Mouse (Mus musculus) midbrain, embryonic 12.5 days (tissue): ENCODE measurements around the gene Krit1. TPM values are rescaled to one million over a fixed set of nuclear protein-coding genes. Genes with fewer than 3 reads are reported as not detected.
"Not testable (repeated sequence)": the region's sequence is repeated elsewhere in the genome, so short reads cannot be mapped to it uniquely, and the experiment has no call there.

Experiments used
- ATAC-seq: fragments of 200-750 bp; cut with Nextera tagmentation; 2 replicates; pipeline ENCODE4 v1.8.0; 2017; ENCODE audit warnings: low read depth, moderate TSS enrichment, moderate library complexity; ENCODE audit not compliant: low FRiP score
- H3K27ac ChIP-seq: fragments of 300-500 bp; sonication (generic); replicated peaks from 2 replicates; pipeline ENCODE4 v1.5.1; 2016; ENCODE audit warnings: mild to moderate bottlenecking
- H3K27me3 ChIP-seq: fragments of 300-500 bp; sonication (generic); 2 replicates; pipeline ENCODE4 v1.6.1; 2016; ENCODE audit warnings: mild to moderate bottlenecking
- H3K36me3 ChIP-seq: fragments of 300-500 bp; sonication (generic); 2 replicates; pipeline ENCODE4 v1.6.1; 2016
- H3K4me1 ChIP-seq: fragments of 300-500 bp; sonication (generic); 2 replicates; pipeline ENCODE4 v1.6.1; 2016
- H3K4me2 ChIP-seq: fragments of 300-500 bp; sonication (generic); replicated peaks from 2 replicates; pipeline ENCODE4 v1.6.1; 2016; ENCODE audit warnings: mild to moderate bottlenecking, moderate library complexity
- H3K4me3 ChIP-seq: fragments of 300-500 bp; sonication (generic); 2 replicates; pipeline ENCODE4 v1.5.1; 2016; ENCODE audit warnings: mild to moderate bottlenecking
- H3K9ac ChIP-seq: fragments of 300-500 bp; sonication (generic); replicated peaks from 2 replicates; pipeline ENCODE4 v1.6.1; 2016; ENCODE audit warnings: mild to moderate bottlenecking, moderate library complexity
- H3K9me3 ChIP-seq: fragments of 300-500 bp; sonication (generic); 2 replicates; pipeline ENCODE4 v1.6.1; 2016; ENCODE audit warnings: mild to moderate bottlenecking
- WGBS: fragments of 180-500 bp; shearing (Covaris S2); methylation state at CpG from one replicate; pipeline ENCODE4 v1.1.7; 2016; 5-methylcytosine and 5-hydroxymethylcytosine counted together
- polyA plus RNA-seq: library from polyadenylated mRNA; unstranded; fragments of >200 nt; fragmentation: Nextera tagmentation; extraction: Ambion mirVana; gene quantifications from 2 replicates; pipeline ENCODE4 v1.2.1, GENCODE M21; 2016

Krit1 gene
- polyA plus RNA-seq, 1 experiment from 2014 or later, result 81.6 TPM

- H3K4me2 ChIP-seq, result peak overlapping the region; percentile 83
- H3K27me3 ChIP-seq, result no peaks in the 10 kb centered on the region
- no peaks in the 10 kb centered on the region for H3K36me3 ChIP-seq
- H3K9me3 ChIP-seq, result no peaks in the 10 kb centered on the region
- WGBS, result 7% methylated on average over 18 of the region's 18 CpGs
- H3K27ac ChIP-seq, result peak overlapping the region; percentile 92
- H3K9ac ChIP-seq, result peak overlapping the region; percentile 84
- peak; percentile 1; the same call in 1 of the 2 replicates for ATAC-seq
- H3K4me3 ChIP-seq, result peak overlapping the region; percentile 92
- peaks cover 16% of the 10 kb centered on the region for H3K4me1 ChIP-seq
These were observed 1.1 kb upstream of the Krit1 start for GRCm38 (mm10) chr5:3801672-3802432.

GRCm38 (mm10) chr5:3803292-3804165 is 545 bp downstream of the Krit1 start:
- H3K9ac ChIP-seq, result peak overlapping the region; percentile 84
- peak overlapping the region; percentile 83 for H3K4me2 ChIP-seq
- peak; percentile 79 for ATAC-seq
- H3K9me3 ChIP-seq, result no peaks in the 10 kb centered on the region
- no peaks in the 10 kb centered on the region for H3K27me3 ChIP-seq
- peak overlapping the region; percentile 92 for H3K4me3 ChIP-seq
- H3K4me1 ChIP-seq, result peaks cover 16% of the 10 kb centered on the region
- WGBS, result under 1% methylated on average over 36 of the region's 36 CpGs
- peak overlapping the region; percentile 92 for H3K27ac ChIP-seq
- 0 out of 2 replicates have a peak, but pooled peaks cover 4% of the 10 kb centered on the region for H3K36me3 ChIP-seq

DNA sequence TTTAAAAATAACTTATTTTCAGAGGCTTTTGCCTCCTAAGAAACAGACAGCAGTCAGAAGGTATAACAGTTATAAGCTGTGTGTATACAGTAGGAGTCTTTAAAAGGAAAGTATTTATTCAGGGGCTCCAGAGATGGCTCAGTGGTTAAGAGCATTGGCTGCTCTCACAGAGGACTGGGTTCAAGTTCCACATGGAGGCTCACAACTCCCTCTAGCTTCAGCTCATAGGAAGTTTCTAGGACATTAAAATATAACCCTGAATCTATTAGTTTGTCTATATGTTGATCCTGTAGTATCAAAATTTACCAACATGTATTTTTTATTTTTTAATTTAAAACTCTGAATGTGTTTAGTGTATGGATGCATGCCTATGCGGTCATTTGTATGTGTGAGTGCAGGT is 5.5 kb downstream of the Krit1 start:
- no peak overlapping the region for H3K4me3 ChIP-seq
- H3K4me2 ChIP-seq, result no peak overlapping the region
- H3K4me1 ChIP-seq, result peaks cover 7% of the 10 kb centered on the region; the same call in 1 of the 2 replicates
- no peaks in the 10 kb centered on the region for H3K9me3 ChIP-seq
- WGBS, result 100% methylated on average over 1 of the region's 1 CpGs
- H3K27me3 ChIP-seq, result no peaks in the 10 kb centered on the region
- H3K9ac ChIP-seq, result no peak overlapping the region
- no peak overlapping the region for H3K27ac ChIP-seq
- no peak for ATAC-seq
- peaks cover 23% of the 10 kb centered on the region for H3K36me3 ChIP-seq

GRCm38 (mm10) chr5:3834107-3834506 is 31.1 kb downstream of the Krit1 start:
- H3K9me3 ChIP-seq, result 0 out of 2 replicates have a peak, but pooled peaks cover 3% of the 10 kb centered on the region
- no peaks in the 10 kb centered on the region for H3K4me1 ChIP-seq
- no peaks in the 10 kb centered on the region for H3K27me3 ChIP-seq
- H3K4me2 ChIP-seq, result no peak overlapping the region
- H3K27ac ChIP-seq, result no peak overlapping the region
- no peak overlapping the region for H3K9ac ChIP-seq
- no peak for ATAC-seq
- no peak overlapping the region for H3K4me3 ChIP-seq
- 83% methylated on average over 1 of the region's 1 CpGs for WGBS
- peaks cover 51% of the 10 kb centered on the region for H3K36me3 ChIP-seq

GRCm38 (mm10) chr5:3845026-3845425 is 42.0 kb downstream of the Krit1 start, which contains the start of gene Lrrd1:
Gene Lrrd1, plus strand, starts transcription at chr5:3845173.
- WGBS, result 4% methylated on average over 24 of the region's 24 CpGs
- no peaks in the 10 kb centered on the region for H3K9me3 ChIP-seq
- peaks cover 12% of the 10 kb centered on the region for H3K36me3 ChIP-seq
- H3K9ac ChIP-seq, result peak within 1 kb of the TSS; percentile 53
- peak; percentile 49; the same call in 1 of the 2 replicates for ATAC-seq
- H3K27me3 ChIP-seq, result no peaks in the 10 kb centered on the region
- H3K4me2 ChIP-seq, result peak within 1 kb of the TSS; percentile 68
- H3K4me3 ChIP-seq, result peak within 1 kb of the TSS; percentile 41
- H3K27ac ChIP-seq, result no peak within 1 kb of the TSS
- peaks cover 5% of the 10 kb centered on the region; the same call in 1 of the 2 replicates for H3K4me1 ChIP-seq

- H3K4me2 ChIP-seq, result no peak overlapping the region
- ATAC-seq, result no peak
- no peak overlapping the region for H3K4me3 ChIP-seq
- no peaks in the 10 kb centered on the region for H3K9me3 ChIP-seq
- H3K36me3 ChIP-seq, result no peaks in the 10 kb centered on the region
- 91% methylated on average over 4 of the region's 4 CpGs for WGBS
- no peaks in the 10 kb centered on the region for H3K4me1 ChIP-seq
- H3K9ac ChIP-seq, result no peak overlapping the region
- no peak overlapping the region for H3K27ac ChIP-seq
- H3K27me3 ChIP-seq, result no peaks in the 10 kb centered on the region
These were observed 67.2 kb downstream of the Krit1 start for GRCm38 (mm10) chr5:3870161-3870560.

GRCm38 (mm10) chr5:3872348-3872747 is 69.4 kb downstream of the Krit1 start:
- no peak for ATAC-seq
- Histone ChIP-seq H3K4me2 (no peak overlapping the region), H3K36me3 (no peaks in the 10 kb centered on the region), H3K9ac (no peak overlapping the region), H3K27me3 (no peaks in the 10 kb centered on the region), H3K4me1 (no peaks in the 10 kb centered on the region), H3K4me3 (no peak overlapping the region), H3K9me3 (no peaks in the 10 kb centered on the region), H3K27ac (no peak overlapping the region)
- 23% methylated on average over 1 of the region's 1 CpGs for WGBS

DNA sequence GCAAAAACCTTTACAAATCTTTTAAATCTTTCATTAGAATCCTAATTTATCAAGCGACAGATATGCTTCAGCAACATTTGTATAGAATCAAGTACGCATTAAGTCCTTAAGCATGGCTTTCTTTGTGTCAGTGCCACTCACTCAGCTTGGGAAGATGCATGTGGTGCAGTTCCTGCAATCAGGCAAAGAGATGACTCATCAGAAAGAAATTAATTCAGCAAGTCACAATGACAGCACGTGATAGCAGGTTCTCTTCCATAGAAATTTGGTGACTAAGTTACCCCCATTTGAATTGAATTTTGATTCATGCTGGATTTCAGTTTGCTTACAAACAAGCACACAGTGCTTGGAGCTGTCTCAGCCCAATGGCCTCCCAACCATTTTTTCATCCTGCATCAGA is 70.5 kb downstream of the Krit1 start:
- no peak overlapping the region for H3K4me3 ChIP-seq
- no peak overlapping the region for H3K27ac ChIP-seq
- 76% methylated on average over 3 of the region's 3 CpGs for WGBS
- ATAC-seq, result no peak
- no peaks in the 10 kb centered on the region for H3K4me1 ChIP-seq
- H3K27me3 ChIP-seq, result no peaks in the 10 kb centered on the region
- no peaks in the 10 kb centered on the region for H3K9me3 ChIP-seq
- H3K4me2 ChIP-seq, result no peak overlapping the region
- no peaks in the 10 kb centered on the region for H3K36me3 ChIP-seq
- no peak overlapping the region for H3K9ac ChIP-seq

GRCm38 (mm10) chr5:3886862-3887261 is 83.9 kb downstream of the Krit1 start:
- not testable (repeated sequence) for H3K9ac ChIP-seq, ATAC-seq, H3K27me3 ChIP-seq, H3K4me3 ChIP-seq, H3K27ac ChIP-seq, H3K4me1 ChIP-seq, H3K9me3 ChIP-seq, H3K4me2 ChIP-seq, H3K36me3 ChIP-seq
- WGBS, result 94% methylated on average over 7 of the region's 7 CpGs

DNA sequence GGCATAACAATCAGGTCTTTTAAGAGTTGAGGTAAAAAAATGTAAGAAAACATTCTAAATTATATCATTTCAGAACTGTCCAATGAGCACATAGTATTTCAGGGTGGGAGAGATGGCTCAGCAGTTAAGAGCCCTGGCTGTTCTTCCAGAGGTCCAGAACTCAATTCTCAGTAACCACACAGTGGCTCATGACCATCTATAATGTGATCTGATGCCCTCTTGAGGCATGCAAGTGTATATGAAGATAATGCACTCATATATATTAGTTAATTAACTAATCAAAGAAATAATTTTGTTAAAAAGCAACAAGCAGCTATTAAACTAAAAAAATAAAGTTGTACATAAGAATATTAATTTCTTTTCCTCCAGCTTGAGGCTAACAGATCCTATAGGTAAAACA is 86.2 kb downstream of the Krit1 start:
- Histone ChIP-seq H3K4me2 (no peak overlapping the region), H3K27ac (no peak overlapping the region), H3K9me3 (no peaks in the 10 kb centered on the region), H3K4me3 (no peak overlapping the region), H3K36me3 (no peaks in the 10 kb centered on the region), H3K27me3 (no peaks in the 10 kb centered on the region), H3K9ac (no peak overlapping the region), H3K4me1 (peaks cover 7% of the 10 kb centered on the region)
- ATAC-seq, result no peak

DNA sequence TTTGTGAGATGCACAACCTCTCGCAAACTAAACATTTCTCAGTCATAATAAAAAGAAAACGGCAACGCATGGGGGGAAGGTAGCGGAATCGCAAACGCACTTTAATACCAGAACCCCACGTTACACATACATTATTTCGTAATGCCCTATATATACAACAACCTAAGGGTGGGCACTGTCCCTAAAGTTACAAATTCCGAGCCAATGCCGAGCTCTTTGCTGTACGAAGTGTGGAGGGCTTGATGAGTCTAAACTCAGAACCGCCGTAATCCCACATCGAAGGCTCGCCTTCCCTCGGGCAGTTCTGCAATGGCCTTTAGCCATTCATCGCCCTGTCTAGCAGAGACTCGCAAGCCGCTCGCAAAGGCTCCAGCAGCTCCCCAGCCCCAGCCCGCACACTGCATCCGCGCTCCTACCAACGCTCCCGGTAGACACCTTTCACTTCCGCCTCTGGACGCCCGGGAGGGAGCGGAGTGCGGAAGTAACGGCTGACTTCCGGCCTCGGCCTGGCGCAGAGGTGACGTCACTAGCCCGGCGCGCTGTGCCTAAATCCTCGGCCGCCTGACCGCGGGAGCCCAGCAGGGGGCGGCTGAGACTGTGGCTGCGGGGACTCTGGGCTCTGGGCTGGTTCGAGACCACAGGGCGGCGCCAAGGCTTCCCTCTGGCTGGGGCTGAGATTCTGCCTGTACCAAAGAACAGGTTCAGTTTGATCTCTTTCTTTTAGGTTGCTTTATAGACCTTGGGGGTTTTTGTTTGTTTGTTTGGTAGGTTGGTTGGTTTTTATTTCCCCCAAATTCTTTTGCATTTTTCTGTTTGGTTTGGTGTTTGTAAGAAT is 90.7 kb downstream of the Krit1 start, which contains the start of gene Mterf1a:
Gene Mterf1a, minus strand, starts transcription at position 475 of the 835 bp plus-strand sequence.
- H3K9me3 ChIP-seq, H3K4me1 ChIP-seq, H3K27me3 ChIP-seq, H3K36me3 ChIP-seq, H3K27ac ChIP-seq: not testable (repeated sequence)
- H3K9ac ChIP-seq, result peak within 1 kb of the TSS; percentile 55
- peak; percentile 99 for ATAC-seq
- H3K4me3 ChIP-seq, result peak within 1 kb of the TSS; percentile 46
- H3K4me2 ChIP-seq, result peak within 1 kb of the TSS; percentile 66
- 3% methylated on average over 9 of the region's 47 CpGs for WGBS
